Mouse (Mus musculus) kidney, adult 11 months (tissue): Measurements from ENCODE around the gene L3mbtl1.
A peak's percentile ranks its signal among the peaks of the same experiment; 100 is the strongest.

Source experiments
- DNase-seq: peaks from one replicate; pipeline ENCODE4 v3.0.0; 2022

L3mbtl1 gene

GRCm38 (mm10) chr2:162999744-163000143 lies 56.5 kb downstream of the L3mbtl1 start:
- no peak for DNase-seq

- DNase-seq, result no peak
Observed at GRCm38 (mm10) chr2:163001071-163001470, 57.8 kb downstream of the L3mbtl1 start.

GRCm38 (mm10) chr2:163007299-163007698 lies 64.0 kb downstream of the L3mbtl1 start:
- no peak for DNase-seq

GRCm38 (mm10) chr2:163016916-163017743 lies 73.9 kb downstream of the L3mbtl1 start, which contains the start of gene Ift52:
Gene Ift52, plus strand, starts transcription at chr2:163017354.
- peak; percentile 91 for DNase-seq
